Mouse (Mus musculus): ENCODE results near the gene Synj2.

DNA sequence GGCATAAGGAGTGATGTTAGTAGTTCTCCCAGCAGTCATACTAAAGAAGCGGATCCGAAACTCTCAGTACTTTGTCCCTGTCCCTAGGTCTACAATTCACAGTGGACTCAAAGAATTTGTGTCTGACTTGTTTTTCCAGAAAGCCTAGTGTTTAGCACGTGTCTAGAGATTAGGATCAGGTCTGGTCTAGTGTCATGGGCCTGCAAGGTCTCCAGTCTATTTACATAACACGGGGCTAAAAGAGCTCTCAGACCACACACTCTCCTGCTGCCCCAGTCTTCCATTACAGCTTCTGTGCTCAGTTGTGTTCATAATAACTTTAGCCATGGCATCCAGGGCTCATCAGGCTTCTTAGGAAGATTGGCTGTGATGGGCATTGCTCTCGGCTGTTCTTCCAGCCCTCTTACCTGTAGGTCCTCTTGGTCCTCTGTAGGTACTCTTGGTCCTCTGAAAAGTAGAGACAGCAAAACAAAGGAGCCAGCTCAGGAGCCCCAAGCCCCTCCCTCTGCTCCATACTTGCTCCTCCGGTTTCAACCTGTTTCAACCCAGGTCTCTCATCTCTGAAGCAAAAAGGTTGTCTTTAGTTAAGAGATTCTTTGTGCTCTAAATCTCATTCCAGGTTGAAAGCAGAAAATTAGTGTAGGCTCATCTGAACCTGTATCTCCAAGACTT lies 37.3 kb upstream of the Synj2 start:
- TF ChIP-seq CTCF (IDR thresholded peaks at IDR 0.05; ENCODE audit: low read depth) (no peak), EP300 (IDR thresholded peaks at IDR 0.05; ENCODE audit: low read depth) (no peak)
